Mouse (Mus musculus): ENCODE measurements around the gene Thoc3. TPM values are rescaled to one million over a fixed set of nuclear protein-coding genes. Genes with fewer than 3 reads are reported as not detected.

Gene Thoc3
- polyA plus RNA-seq, 1 experiment from 2014 or later: 151 TPM

DNA sequence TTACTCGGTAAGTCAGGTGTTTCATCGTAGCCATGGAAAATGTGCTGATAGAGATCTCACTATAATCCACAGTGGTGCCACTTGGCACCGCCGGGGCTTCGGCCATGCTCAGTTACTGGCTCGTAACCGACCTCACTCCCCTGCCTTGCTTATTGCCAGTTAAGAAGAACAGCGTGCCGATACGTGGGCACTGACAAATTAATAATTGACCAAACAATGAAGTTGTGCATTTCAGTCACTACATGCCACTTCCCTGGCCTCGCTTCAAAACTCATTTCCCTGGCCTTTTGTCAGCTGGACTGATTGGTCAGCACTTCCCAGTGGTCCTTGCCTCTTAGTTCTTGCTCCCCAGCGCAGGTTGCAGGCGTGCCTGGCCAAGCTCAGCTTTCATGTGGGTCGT, 12.8 kb upstream of the Thoc3 start:
- Histone ChIP-seq H3K27me3 (peaks cover 10% of the 10 kb centered on the region; the same call in 1 of the 2 replicates), H3K9ac (replicated peaks) (no peak overlapping the region), H3K4me1 (replicated peaks) (no peaks in the 10 kb centered on the region), H3K4me3 (replicated peaks) (no peak overlapping the region), H3K9me3 (no peaks in the 10 kb centered on the region), H3K36me3 (no peaks in the 10 kb centered on the region), H3K27ac (no peak overlapping the region), H3K4me2 (no peak overlapping the region)
- no peak for ATAC-seq (ENCODE audit: insufficient number of reproducible peaks, insufficient read depth, low FRiP score, low TSS enrichment, low read depth)
- 88% methylated on average over 14 of the region's 14 CpGs for WGBS

DNA sequence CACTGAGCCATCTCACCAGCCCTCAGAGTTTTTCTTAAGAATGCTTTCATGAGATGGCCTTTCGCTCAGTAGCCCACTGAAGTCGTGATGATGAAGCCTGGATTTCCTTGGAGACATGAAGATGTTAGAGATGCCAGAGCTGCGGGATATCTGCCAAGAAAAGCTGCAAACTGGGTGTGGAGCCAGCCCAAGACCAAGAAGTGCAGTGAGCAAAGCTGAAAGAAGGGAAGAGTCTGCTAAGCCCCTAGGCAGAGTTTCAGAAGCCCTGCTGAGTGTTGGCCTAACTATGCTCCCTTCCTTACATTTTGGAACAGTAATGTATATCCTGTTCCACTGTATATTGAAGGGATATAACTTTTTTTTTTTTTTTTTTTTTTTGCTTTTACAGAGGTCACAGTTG, 10.6 kb upstream of the Thoc3 start:
- H3K36me3 ChIP-seq: no peaks in the 10 kb centered on the region
- peaks cover 10% of the 10 kb centered on the region; the same call in 1 of the 2 replicates for H3K27me3 ChIP-seq
- no peak overlapping the region for H3K4me2 ChIP-seq
- H3K4me1 ChIP-seq (replicated peaks): no peaks in the 10 kb centered on the region
- no peak overlapping the region for H3K4me3 ChIP-seq (replicated peaks)
- WGBS: 65% methylated on average over 3 of the region's 3 CpGs
- H3K9me3 ChIP-seq: no peaks in the 10 kb centered on the region
- no peak overlapping the region for H3K9ac ChIP-seq (replicated peaks)
- no peak for ATAC-seq (ENCODE audit: insufficient number of reproducible peaks, insufficient read depth, low FRiP score, low TSS enrichment, low read depth)
- no peak overlapping the region for H3K27ac ChIP-seq

DNA sequence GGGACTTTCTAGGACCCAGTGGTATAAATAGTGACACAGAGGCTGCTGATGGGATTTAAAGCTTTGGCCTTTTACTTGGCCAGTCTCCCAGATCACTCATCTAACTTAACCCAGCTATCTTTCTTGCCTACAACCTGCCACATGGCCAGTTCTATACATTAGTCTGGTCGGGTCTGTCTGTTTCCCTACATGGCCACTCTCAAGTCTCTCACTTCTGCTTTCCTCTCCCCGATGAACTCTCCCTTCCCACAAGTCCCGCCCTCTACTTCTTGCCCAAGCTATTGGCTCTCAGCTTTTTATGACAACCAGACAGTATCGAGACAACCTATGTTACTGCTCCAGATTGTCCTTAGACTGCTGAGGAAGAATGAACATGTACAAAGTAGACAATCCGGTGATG, 7.1 kb upstream of the Thoc3 start:
- Histone ChIP-seq H3K36me3 (no peaks in the 10 kb centered on the region), H3K9ac (replicated peaks) (no peak overlapping the region), H3K4me1 (replicated peaks) (no peaks in the 10 kb centered on the region), H3K4me3 (replicated peaks) (no peak overlapping the region), H3K9me3 (peaks cover 5% of the 10 kb centered on the region; the same call in 1 of the 2 replicates), H3K4me2 (no peak overlapping the region), H3K27ac (no peak overlapping the region), H3K27me3 (peaks cover 10% of the 10 kb centered on the region; the same call in 1 of the 2 replicates)
- 81% methylated on average over 5 of the region's 5 CpGs for WGBS
- no peak for ATAC-seq (ENCODE audit: insufficient number of reproducible peaks, insufficient read depth, low FRiP score, low TSS enrichment, low read depth)

DNA sequence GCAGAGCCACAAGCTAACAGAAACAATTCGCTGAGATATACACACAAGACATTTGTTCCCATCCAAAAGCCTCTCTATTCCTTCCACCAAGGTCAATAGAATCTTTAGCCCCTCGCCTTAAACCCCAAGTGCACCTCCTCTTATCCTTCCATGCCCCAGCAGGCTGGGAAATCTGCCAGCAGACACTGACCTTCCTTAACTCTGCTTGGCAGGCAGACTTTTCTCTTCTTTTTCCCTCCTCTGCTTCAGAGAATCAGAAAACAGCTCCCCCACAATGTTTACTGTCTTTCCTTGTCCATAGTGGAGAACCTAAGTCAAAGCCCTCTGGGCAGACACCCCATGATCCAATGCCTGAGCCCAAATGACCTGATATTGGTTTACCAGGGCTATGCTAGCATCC, 6.3 kb upstream of the Thoc3 start:
- H3K4me2 ChIP-seq: no peak overlapping the region
- peaks cover 8% of the 10 kb centered on the region; the same call in 1 of the 2 replicates for H3K27me3 ChIP-seq
- no peaks in the 10 kb centered on the region for H3K4me1 ChIP-seq (replicated peaks)
- ATAC-seq (ENCODE audit: insufficient number of reproducible peaks, insufficient read depth, low FRiP score, low TSS enrichment, low read depth): no peak
- no peak overlapping the region for H3K4me3 ChIP-seq (replicated peaks)
- no peaks in the 10 kb centered on the region for H3K36me3 ChIP-seq
- peaks cover 5% of the 10 kb centered on the region; the same call in 1 of the 2 replicates for H3K9me3 ChIP-seq
- no peak overlapping the region for H3K9ac ChIP-seq (replicated peaks)
- H3K27ac ChIP-seq: no peak overlapping the region
- WGBS: 74% methylated on average over 2 of the region's 2 CpGs

DNA sequence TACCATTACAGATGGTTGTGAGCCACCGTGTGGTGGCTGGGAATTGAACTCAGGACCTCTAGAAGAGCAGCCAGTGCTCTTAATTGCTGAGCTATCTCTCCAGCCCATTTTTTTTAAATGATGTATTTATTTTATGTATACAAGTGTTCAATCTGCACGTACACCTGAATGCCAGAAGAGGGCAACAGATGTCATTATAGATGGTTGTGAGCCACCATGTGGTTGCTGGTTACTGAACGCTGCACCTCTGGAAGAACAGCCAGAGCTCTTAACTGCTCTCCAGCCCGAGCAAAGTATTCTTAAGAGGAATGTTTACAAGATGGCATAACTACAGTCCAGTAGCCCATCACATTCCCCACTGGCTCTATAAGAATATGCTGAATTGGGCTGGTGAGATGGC, 3.3 kb upstream of the Thoc3 start:
- ATAC-seq (ENCODE audit: insufficient number of reproducible peaks, insufficient read depth, low FRiP score, low TSS enrichment, low read depth): no peak
- Histone ChIP-seq H3K9ac (replicated peaks) (no peak overlapping the region), H3K4me2 (no peak overlapping the region), H3K27me3 (no peaks in the 10 kb centered on the region), H3K27ac (no peak overlapping the region), H3K4me3 (replicated peaks) (no peak overlapping the region), H3K9me3 (peaks cover 5% of the 10 kb centered on the region; the same call in 1 of the 2 replicates), H3K36me3 (peaks cover 8% of the 10 kb centered on the region), H3K4me1 (replicated peaks) (peaks cover 11% of the 10 kb centered on the region)
- 77% methylated on average over 4 of the region's 4 CpGs for WGBS

DNA sequence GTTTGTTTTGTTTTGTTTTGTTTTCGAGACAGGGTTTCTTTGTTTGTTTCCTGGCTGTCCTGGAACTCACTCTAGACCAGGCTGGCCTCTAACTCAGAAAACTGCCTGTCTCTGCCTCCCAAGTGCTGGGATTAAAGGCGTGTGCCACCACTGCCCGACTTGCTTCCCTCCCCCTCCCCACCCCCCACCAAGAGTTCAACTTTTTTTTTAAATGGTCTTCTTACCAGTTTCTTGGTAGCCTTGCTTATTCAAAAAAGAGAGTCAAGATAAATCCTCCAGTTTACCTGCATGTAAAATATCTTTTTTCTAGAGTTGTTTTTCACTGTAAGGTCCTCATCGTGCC, 334 bp upstream of the Thoc3 start:
- H3K27me3 ChIP-seq: no peaks in the 10 kb centered on the region
- peak overlapping the region; percentile 92 for H3K4me3 ChIP-seq (replicated peaks)
- H3K27ac ChIP-seq: no peak overlapping the region
- ATAC-seq (ENCODE audit: insufficient number of reproducible peaks, insufficient read depth, low FRiP score, low TSS enrichment, low read depth): peak; percentile 48; the same call in 1 of the 2 replicates
- H3K4me1 ChIP-seq (replicated peaks): peaks cover 11% of the 10 kb centered on the region
- no peak overlapping the region for H3K9ac ChIP-seq (replicated peaks)
- H3K36me3 ChIP-seq: peaks cover 37% of the 10 kb centered on the region
- peaks cover 16% of the 10 kb centered on the region for H3K9me3 ChIP-seq
- peak overlapping the region; percentile 79 for H3K4me2 ChIP-seq
- 18% methylated on average over 4 of the region's 4 CpGs for WGBS

DNA sequence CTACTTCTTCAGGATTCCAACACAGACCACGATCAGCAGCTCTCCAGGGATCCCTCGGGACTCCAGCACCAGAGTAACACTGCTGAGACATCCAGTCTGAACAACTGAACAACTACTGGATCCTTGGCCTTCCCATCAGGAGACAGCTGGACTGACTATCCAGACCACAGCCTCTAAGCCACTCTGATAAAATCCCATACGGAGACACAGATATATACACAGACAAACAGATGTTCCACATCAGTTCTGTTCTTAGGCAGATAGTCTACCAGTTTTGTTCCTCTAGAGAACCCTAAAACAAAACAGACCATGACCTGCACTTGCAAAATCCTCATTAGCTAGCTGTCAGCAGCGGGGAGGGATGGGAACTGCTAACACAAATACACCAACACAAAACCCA, 9.4 kb downstream of the Thoc3 start:
- Histone ChIP-seq H3K4me2 (no peak overlapping the region), H3K9me3 (peaks cover 4% of the 10 kb centered on the region; the same call in 1 of the 2 replicates), H3K27me3 (no peaks in the 10 kb centered on the region), H3K9ac (replicated peaks) (no peak overlapping the region), H3K4me1 (replicated peaks) (no peaks in the 10 kb centered on the region), H3K36me3 (peaks cover 89% of the 10 kb centered on the region), H3K27ac (no peak overlapping the region), H3K4me3 (replicated peaks) (no peak overlapping the region)
- no peak for ATAC-seq (ENCODE audit: insufficient number of reproducible peaks, insufficient read depth, low FRiP score, low TSS enrichment, low read depth)
- WGBS: 84% methylated on average over 4 of the region's 4 CpGs

DNA sequence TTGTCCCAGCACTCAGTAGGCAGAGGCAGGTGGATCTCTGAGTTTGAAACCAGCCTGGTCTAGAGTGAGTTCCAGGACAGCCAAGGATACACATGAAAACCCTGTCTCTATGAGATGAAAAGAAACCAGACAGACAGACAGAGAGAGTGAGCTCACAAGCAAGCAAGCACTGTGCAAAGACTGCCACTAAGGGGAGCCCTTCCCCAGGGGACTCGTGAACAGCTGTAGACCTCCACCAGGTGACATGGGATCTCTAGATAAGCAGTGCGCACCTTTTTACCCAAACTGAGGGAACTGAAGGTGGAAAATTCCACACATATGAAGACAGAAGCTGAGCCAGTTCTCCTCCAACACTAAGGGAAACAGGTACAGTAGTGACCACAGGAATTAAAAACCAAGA, 11.6 kb downstream of the Thoc3 start:
- ATAC-seq (ENCODE audit: insufficient number of reproducible peaks, insufficient read depth, low FRiP score, low TSS enrichment, low read depth): no peak
- Histone ChIP-seq H3K27ac (no peak overlapping the region), H3K9ac (replicated peaks) (no peak overlapping the region), H3K9me3 (no peaks in the 10 kb centered on the region), H3K4me1 (replicated peaks) (no peaks in the 10 kb centered on the region), H3K27me3 (no peaks in the 10 kb centered on the region), H3K36me3 (peaks cover 77% of the 10 kb centered on the region), H3K4me2 (no peak overlapping the region), H3K4me3 (replicated peaks) (no peak overlapping the region)
- WGBS: 80% methylated on average over 2 of the region's 2 CpGs

DNA sequence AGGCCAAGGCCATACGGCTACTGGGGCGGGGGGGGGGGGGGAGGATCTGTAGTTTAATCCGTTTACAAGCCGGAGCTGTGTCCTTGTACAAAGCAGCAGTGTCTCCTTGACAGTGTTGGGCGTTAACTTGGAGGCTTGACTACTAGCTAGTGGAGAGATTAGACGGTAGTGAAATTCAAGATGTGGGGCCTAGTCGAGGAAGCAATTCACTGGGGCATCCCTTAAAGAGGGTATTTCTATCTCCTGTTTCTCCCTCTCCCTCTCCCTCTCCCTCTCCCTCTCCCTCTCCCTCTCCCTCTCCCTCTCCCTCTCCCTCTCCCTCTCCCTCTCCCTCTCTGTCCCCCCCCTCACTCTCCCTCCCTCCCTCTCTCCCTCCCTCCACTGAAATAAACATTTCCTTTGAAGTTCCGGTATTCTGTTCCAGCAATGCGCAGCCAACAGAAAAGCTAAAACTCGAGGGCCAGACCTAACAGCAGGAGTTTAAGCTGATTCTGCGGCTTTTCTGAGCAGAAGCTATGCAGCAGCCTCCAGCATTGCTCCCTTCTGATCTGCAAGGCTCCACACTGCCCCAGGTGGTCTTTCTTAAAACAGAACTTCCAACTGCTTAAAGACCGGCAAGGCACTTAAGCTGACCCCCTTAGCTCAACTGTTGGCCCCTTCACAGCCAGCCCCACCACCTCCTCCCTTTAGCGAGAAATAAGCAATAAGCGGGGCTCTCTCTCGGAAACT, 21.0 kb downstream of the Thoc3 start:
- ATAC-seq (ENCODE audit: insufficient number of reproducible peaks, insufficient read depth, low FRiP score, low TSS enrichment, low read depth): peak; percentile 26; the same call in 1 of the 2 replicates
- peak overlapping the region; percentile 51 for H3K4me2 ChIP-seq
- peak overlapping the region; percentile 19; the same call in 1 of the 2 replicates for H3K4me3 ChIP-seq (replicated peaks)
- 2% methylated on average over 15 of the region's 15 CpGs for WGBS
- no peaks in the 10 kb centered on the region for H3K27me3 ChIP-seq
- H3K9ac ChIP-seq (replicated peaks): no peak overlapping the region
- no peaks in the 10 kb centered on the region for H3K9me3 ChIP-seq
- no peaks in the 10 kb centered on the region for H3K36me3 ChIP-seq
- peaks cover 21% of the 10 kb centered on the region for H3K4me1 ChIP-seq (replicated peaks)
- H3K27ac ChIP-seq: peak overlapping the region; percentile 29; the same call in 1 of the 2 replicates

DNA sequence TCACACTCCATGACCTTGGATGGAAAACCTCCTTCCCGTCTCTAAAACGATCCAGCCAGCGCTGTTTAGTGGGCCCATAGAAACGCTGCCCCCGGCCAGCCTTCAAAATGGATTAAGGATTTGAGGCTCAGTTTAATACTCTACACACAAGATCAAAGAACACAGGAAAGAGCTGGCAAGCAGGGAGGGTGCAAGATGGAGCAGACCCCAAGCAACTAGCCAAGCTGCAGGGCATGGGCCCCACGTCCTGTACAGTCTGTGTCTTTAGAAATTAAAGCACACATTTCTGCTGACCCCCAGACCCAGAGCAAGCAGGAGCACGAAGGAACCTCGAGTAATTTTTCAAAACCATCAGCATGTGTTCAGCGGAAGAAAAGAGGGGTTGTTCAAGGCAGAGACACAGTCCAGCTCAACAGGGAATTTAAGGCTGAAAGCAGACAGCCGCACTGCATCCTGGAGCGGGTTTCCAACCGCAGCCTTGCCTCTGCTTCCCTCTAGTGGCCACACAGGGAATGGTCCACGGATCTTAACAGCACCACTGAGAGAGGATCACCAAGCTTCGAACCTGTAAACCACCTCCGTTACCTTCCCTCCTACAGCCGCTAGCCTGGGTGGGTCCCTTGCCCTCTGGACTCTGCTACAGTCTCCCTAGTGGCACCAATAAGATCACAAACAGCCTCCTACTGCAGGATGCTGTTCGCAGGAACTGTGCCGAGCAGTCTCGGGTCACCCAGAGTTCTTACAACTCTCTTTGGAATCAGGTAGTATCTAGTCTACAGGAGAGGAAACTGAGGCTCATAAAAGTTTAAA, 21.8 kb downstream of the Thoc3 start:
- no peak overlapping the region for H3K9ac ChIP-seq (replicated peaks)
- 17% methylated on average over 19 of the region's 19 CpGs for WGBS
- 0 out of 2 replicates have a peak overlapping the region, but pooled peaks have one; percentile 15 for H3K4me3 ChIP-seq (replicated peaks)
- peaks cover 21% of the 10 kb centered on the region for H3K4me1 ChIP-seq (replicated peaks)
- peak overlapping the region; percentile 51 for H3K4me2 ChIP-seq
- no peaks in the 10 kb centered on the region for H3K27me3 ChIP-seq
- H3K36me3 ChIP-seq: no peaks in the 10 kb centered on the region
- H3K27ac ChIP-seq: 0 out of 2 replicates have a peak overlapping the region, but pooled peaks have one; percentile 35
- H3K9me3 ChIP-seq: no peaks in the 10 kb centered on the region
- peak; percentile 49; the same call in 1 of the 2 replicates for ATAC-seq (ENCODE audit: insufficient number of reproducible peaks, insufficient read depth, low FRiP score, low TSS enrichment, low read depth)

DNA sequence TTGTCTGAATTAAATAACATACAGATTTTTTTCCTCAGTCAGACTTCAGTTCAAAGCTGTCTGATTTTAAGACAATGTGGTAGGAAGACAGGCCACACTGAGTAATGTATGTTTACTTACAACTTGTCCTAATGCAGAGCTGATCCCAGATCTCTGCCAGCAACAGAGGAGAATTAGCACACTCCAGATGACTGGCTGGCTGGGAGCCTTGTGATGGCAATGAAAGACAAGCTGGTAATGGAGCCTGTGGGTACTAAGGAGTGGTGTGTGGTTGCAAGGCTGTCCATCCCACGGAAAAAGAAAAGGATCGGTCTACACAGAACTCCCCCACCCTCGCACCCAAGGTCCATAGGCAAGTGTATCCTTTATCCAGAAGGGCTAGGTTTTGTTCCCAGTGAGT, 25.0 kb downstream of the Thoc3 start:
- no peaks in the 10 kb centered on the region for H3K36me3 ChIP-seq
- no peaks in the 10 kb centered on the region for H3K9me3 ChIP-seq
- no peak overlapping the region for H3K27ac ChIP-seq
- 84% methylated on average over 3 of the region's 3 CpGs for WGBS
- no peak overlapping the region for H3K9ac ChIP-seq (replicated peaks)
- no peak overlapping the region for H3K4me3 ChIP-seq (replicated peaks)
- no peaks in the 10 kb centered on the region for H3K27me3 ChIP-seq
- no peak overlapping the region for H3K4me2 ChIP-seq
- peaks cover 28% of the 10 kb centered on the region for H3K4me1 ChIP-seq (replicated peaks)
- no peak for ATAC-seq (ENCODE audit: insufficient number of reproducible peaks, insufficient read depth, low FRiP score, low TSS enrichment, low read depth)

All from limb, embryonic 12.5 days (tissue).